Mouse (Mus musculus) lung, adult 2 months (tissue): ENCODE data around the gene Rnf144b.

Source experiments
- CTCF ChIP-seq: fragments of 200-500 bp; IDR thresholded peaks from 2 replicates; pipeline ENCODE4 v1.5.1; 2011; ENCODE audit warnings: mild to moderate bottlenecking, low read length, control low read depth; ENCODE audit not compliant: insufficient read depth
- POLR2A ChIP-seq: fragments of 200-500 bp; IDR thresholded peaks from 2 replicates; pipeline ENCODE4 v1.6.1; 2011; ENCODE audit warnings: low read depth, mild to moderate bottlenecking, control low read depth, low read length, borderline replicate concordance; ENCODE audit errors: extremely low read depth

- TF ChIP-seq CTCF (no peak), POLR2A (no peak)
Observed at GRCm38 (mm10) chr13:47226521-47226920, 104.1 kb downstream of the Rnf144b start.
